Mouse (Mus musculus) C2C12 (cell line): Measurements from ENCODE around the gene Adgrg1. TPM values are rescaled to one million over a fixed set of nuclear protein-coding genes. Genes with fewer than 3 reads are reported as not detected.

ENCODE experiments used
- H3K27me3 ChIP-seq: one replicate; pipeline ENCODE4 v1.6.1; 2011; ENCODE audit not compliant: control insufficient read depth, insufficient read depth, insufficient read length
- H3K36me3 ChIP-seq: one replicate; pipeline ENCODE4 v1.6.1; 2011; ENCODE audit not compliant: control insufficient read depth, insufficient read depth
- H3K4me3 ChIP-seq: one replicate; pipeline ENCODE4 v1.5.1; 2011; ENCODE audit warnings: mild to moderate bottlenecking, control low read depth; ENCODE audit not compliant: poor library complexity, insufficient read depth, severe bottlenecking
- H3K79me2 ChIP-seq: one replicate; pipeline ENCODE4 v1.6.1; 2011; ENCODE audit not compliant: control insufficient read depth, insufficient read depth
- H3K79me3 ChIP-seq: one replicate; pipeline ENCODE4 v1.6.1; 2011; ENCODE audit warnings: low read depth, control low read depth
- H3ac ChIP-seq: one replicate; pipeline ENCODE3; 2011; ENCODE audit warnings: low read depth; ENCODE audit not compliant: control insufficient read depth, insufficient read length
- CEBPB ChIP-seq: IDR thresholded peaks from one replicate; pipeline ENCODE4 v1.6.1; 2011; ENCODE audit warnings: low read depth, mild to moderate bottlenecking, control low read depth, moderate library complexity
- CTCF ChIP-seq: IDR thresholded peaks from one replicate; pipeline ENCODE4 v1.5.1; 2011; ENCODE audit not compliant: control insufficient read depth, insufficient read depth, insufficient read length
- FOSL1 ChIP-seq: IDR thresholded peaks from one replicate; pipeline ENCODE4 v1.8.0; 2011; ENCODE audit warnings: mild to moderate bottlenecking, low read length; ENCODE audit not compliant: poor library complexity, insufficient read depth, severe bottlenecking
- MAX ChIP-seq: IDR thresholded peaks from one replicate; pipeline ENCODE4 v1.6.1; 2011; ENCODE audit warnings: mild to moderate bottlenecking, control low read depth
- MYOD1 ChIP-seq: IDR thresholded peaks from one replicate; pipeline ENCODE4 v1.6.1; 2011; ENCODE audit warnings: low read depth; ENCODE audit not compliant: control insufficient read depth, insufficient read length
- MYOG ChIP-seq: IDR thresholded peaks from one replicate; pipeline ENCODE4 v1.6.1; 2011; ENCODE audit not compliant: control insufficient read depth, insufficient read length; ENCODE audit errors: extremely low read depth
- USF1 ChIP-seq: IDR thresholded peaks from one replicate; pipeline ENCODE4 v1.6.1; 2011; ENCODE audit warnings: low read depth, mild to moderate bottlenecking, control low read depth, moderate library complexity
- polyA plus RNA-seq: library from polyadenylated mRNA; unstranded; fragments of >200 nt; fragmentation: generic; extraction: Trizol; gene quantifications from one replicate; pipeline ENCODE4 v1.2.1, GENCODE M21; 2012; ENCODE audit warnings: missing spikeins

Gene Adgrg1
- polyA plus RNA-seq, 1 experiment, result 2.8 TPM

- Histone ChIP-seq H3K4me3 (no peak overlapping the region), H3K79me3 (no peaks in the 10 kb centered on the region), H3K27me3 (no peaks in the 10 kb centered on the region), H3K36me3 (no peaks in the 10 kb centered on the region), H3K79me2 (no peaks in the 10 kb centered on the region), H3ac (no peak overlapping the region)
- no peak for TF ChIP-seq MAX
- no peak for TF ChIP-seq MYOD1
- no peak for TF ChIP-seq USF1
- TF ChIP-seq FOSL1, result no peak
- no peak for TF ChIP-seq CTCF
- TF ChIP-seq CEBPB, result no peak
- TF ChIP-seq MYOG, result no peak
Measured at GRCm38 (mm10) chr8:95041883-95042784, 67.6 kb downstream of the Adgrg1 start.

DNA sequence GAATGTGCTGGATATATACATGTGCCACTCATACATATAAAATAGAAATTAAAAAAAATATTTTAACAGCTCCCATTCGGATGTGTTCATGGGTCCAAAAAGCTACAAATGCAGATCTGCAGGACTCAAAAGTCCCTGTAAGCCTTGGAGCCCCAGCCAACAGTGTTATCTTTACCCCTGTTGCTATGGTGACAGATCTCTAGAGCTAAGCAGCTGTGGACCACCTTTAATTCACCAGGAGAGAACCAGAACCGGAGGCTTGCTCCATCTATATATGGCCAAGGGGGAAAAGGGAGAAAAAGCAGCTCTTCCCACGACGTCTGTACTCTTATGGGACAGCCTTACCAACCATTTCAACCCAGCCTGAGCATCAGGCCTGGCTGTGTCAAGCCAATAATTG lies 70.3 kb downstream of the Adgrg1 start:
- Histone ChIP-seq H3ac (no peak overlapping the region), H3K36me3 (no peaks in the 10 kb centered on the region), H3K79me3 (no peaks in the 10 kb centered on the region), H3K79me2 (no peaks in the 10 kb centered on the region), H3K27me3 (no peaks in the 10 kb centered on the region), H3K4me3 (no peak overlapping the region)
- TF ChIP-seq CEBPB, result no peak
- no peak for TF ChIP-seq CTCF
- no peak for TF ChIP-seq MAX
- no peak for TF ChIP-seq MYOG
- TF ChIP-seq FOSL1, result no peak
- TF ChIP-seq USF1, result no peak
- no peak for TF ChIP-seq MYOD1

- no peaks in the 10 kb centered on the region for H3K79me2 ChIP-seq
- TF ChIP-seq FOSL1, result no peak
- TF ChIP-seq CEBPB, result no peak
- TF ChIP-seq USF1, result no peak
- TF ChIP-seq MYOD1, result no peak
- no peak for TF ChIP-seq CTCF
- no peak for TF ChIP-seq MYOG
- TF ChIP-seq MAX, result no peak
- no peak overlapping the region for H3ac ChIP-seq
- no peaks in the 10 kb centered on the region for H3K79me3 ChIP-seq
- H3K36me3 ChIP-seq, result no peaks in the 10 kb centered on the region
- H3K4me3 ChIP-seq, result no peak overlapping the region
- no peaks in the 10 kb centered on the region for H3K27me3 ChIP-seq
Measured at GRCm38 (mm10) chr8:95046982-95047381, 72.4 kb downstream of the Adgrg1 start.

DNA sequence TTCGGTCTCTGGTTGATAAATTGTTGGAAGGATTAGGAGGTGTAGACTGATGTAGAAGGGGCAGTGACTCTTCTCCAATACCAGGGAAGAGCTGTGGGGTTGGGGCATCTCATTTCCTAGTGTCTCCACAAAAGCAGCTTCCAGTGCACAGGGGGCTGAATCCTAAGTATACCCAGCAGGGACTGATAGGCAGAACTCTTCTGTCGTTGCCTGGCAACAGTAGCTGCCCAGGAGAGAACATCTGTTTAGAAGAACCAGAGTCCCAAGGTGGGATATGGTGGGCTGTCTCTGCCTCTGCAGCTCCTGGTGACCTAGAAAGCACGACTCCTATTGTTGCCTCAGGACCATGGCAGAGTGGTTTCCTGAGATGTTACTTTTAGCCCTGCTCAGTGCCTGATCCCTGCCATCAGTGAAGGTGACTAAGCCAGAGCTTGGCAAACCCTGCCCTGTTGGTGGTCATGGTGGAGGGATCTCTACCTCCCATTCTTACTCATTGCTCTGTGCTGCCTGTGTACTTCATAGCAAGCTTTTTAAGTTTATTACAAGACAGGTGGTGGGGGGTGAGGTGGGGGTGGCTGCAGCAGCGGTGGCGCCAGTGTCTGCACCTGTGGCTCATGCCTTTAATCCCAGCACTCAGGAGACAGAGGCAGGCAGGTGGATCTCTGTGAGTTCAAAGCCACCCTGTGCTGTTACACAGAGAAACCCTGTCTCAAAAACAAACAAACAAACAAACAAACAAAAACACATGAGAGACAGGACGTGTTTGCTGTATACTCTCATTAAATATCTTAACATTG lies 73.5 kb downstream of the Adgrg1 start:
- no peaks in the 10 kb centered on the region for H3K79me3 ChIP-seq
- no peaks in the 10 kb centered on the region for H3K36me3 ChIP-seq
- no peak overlapping the region for H3K4me3 ChIP-seq
- no peaks in the 10 kb centered on the region for H3K79me2 ChIP-seq
- no peaks in the 10 kb centered on the region for H3K27me3 ChIP-seq
- H3ac ChIP-seq, result no peak overlapping the region
- TF ChIP-seq MYOD1 (peak; percentile 63), CEBPB (no peak)

DNA sequence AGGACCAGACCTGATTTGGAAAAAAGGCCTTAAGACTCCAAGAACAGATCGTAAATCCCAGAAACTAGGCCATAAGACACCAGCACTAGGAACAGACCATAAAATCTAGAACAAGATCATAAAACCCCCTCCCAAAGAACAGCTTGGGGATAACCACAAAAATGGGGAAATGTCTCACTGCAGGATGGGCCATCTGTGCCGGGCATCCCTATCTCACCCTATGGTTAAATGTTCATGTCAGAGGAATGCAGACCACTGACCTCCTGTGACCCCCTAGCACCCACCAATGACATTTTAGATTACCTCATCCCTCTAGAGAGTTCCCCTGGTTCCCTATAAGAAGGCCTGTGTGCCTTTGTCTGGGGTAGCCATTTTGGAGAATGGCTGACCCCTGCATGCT lies 75.1 kb downstream of the Adgrg1 start:
- H3K79me3 ChIP-seq, result no peaks in the 10 kb centered on the region
- H3K27me3 ChIP-seq, result no peaks in the 10 kb centered on the region
- no peaks in the 10 kb centered on the region for H3K79me2 ChIP-seq
- no peaks in the 10 kb centered on the region for H3K36me3 ChIP-seq
- TF ChIP-seq MYOD1, result peak; percentile 73
- TF ChIP-seq CEBPB, result no peak
- H3K4me3 ChIP-seq, result no peak overlapping the region
- H3ac ChIP-seq, result no peak overlapping the region

DNA sequence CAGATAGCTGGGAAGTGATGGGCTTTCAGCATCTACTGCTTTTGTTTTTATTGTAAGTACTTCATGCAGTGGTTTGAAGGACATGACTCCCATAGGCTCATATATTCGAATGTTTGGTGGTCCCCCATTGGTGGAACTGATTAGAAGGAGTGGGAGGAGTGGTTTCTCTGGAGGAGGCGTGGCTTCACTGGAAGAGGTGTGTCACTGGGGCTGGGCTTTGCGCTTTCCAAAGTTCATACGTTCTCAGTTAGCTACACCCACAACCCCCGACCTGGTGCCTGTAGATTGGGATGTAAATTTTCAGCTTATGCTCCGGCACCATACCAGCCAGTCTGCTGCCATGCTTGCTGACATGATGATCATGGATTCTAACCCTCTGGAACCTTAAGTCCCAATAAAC lies 79.9 kb downstream of the Adgrg1 start:
- peaks cover 3% of the 10 kb centered on the region for H3K27me3 ChIP-seq
- H3K36me3 ChIP-seq, result no peaks in the 10 kb centered on the region
- H3K79me2 ChIP-seq, result no peaks in the 10 kb centered on the region
- TF ChIP-seq MYOG (no peak), MAX (no peak), MYOD1 (no peak), CTCF (no peak), FOSL1 (no peak)
- H3K4me3 ChIP-seq, result no peak overlapping the region
- H3K79me3 ChIP-seq, result no peaks in the 10 kb centered on the region
- no peak overlapping the region for H3ac ChIP-seq
